Mouse (Mus musculus): Measurements from ENCODE around the gene Dazap1. TPM values are rescaled to one million over a fixed set of nuclear protein-coding genes. Genes with fewer than 3 reads are reported as not detected.

The Dazap1 gene
- polyA plus RNA-seq, 1 experiment from 2014 or later: 42.5 TPM

- H3K4me2 ChIP-seq (ENCODE audit: low read length): no peak overlapping the region; the same call in 1 of the 2 replicates
- H3K27ac ChIP-seq (replicated peaks; ENCODE audit: low read depth, low read length): no peak overlapping the region
- no peaks in the 10 kb centered on the region for H3K27me3 ChIP-seq (ENCODE audit: control insufficient read depth, insufficient read depth, low read length)
- H3K9ac ChIP-seq (replicated peaks; ENCODE audit: low read length): no peak overlapping the region
- no peak for DNase-seq
- H3K9me3 ChIP-seq (ENCODE audit: control insufficient read depth, low read length): no peaks in the 10 kb centered on the region
- H3K4me1 ChIP-seq (ENCODE audit: control insufficient read depth, insufficient read depth, low read length): peaks cover 39% of the 10 kb centered on the region
- H3K36me3 ChIP-seq (ENCODE audit: control insufficient read depth, insufficient read depth, low read length): peaks cover 16% of the 10 kb centered on the region
- no peak overlapping the region for H3K4me3 ChIP-seq (replicated peaks; ENCODE audit: low read depth, low read length)
- no peak for ATAC-seq (ENCODE audit: low FRiP score, low TSS enrichment)
- 71% methylated on average over 12 of the region's 12 CpGs for WGBS
Measured at GRCm38 (mm10) chr10:80262169-80262568, 883 bp downstream of the Dazap1 start.

GRCm38 (mm10) chr10:80262776-80263365 is 1.6 kb downstream of the Dazap1 start:
- ATAC-seq (ENCODE audit: low FRiP score, low TSS enrichment) (no peak), DNase-seq (no peak)
- Histone ChIP-seq H3K9me3 (ENCODE audit: control insufficient read depth, low read length) (no peaks in the 10 kb centered on the region), H3K4me3 (replicated peaks; ENCODE audit: low read depth, low read length) (no peak overlapping the region), H3K27me3 (ENCODE audit: control insufficient read depth, insufficient read depth, low read length) (no peaks in the 10 kb centered on the region), H3K36me3 (ENCODE audit: control insufficient read depth, insufficient read depth, low read length) (peaks cover 17% of the 10 kb centered on the region), H3K4me1 (ENCODE audit: control insufficient read depth, insufficient read depth, low read length) (peaks cover 46% of the 10 kb centered on the region), H3K27ac (replicated peaks; ENCODE audit: low read depth, low read length) (no peak overlapping the region), H3K4me2 (ENCODE audit: low read length) (no peak overlapping the region), H3K9ac (replicated peaks; ENCODE audit: low read length) (no peak overlapping the region)
- 96% methylated on average over 10 of the region's 10 CpGs for WGBS

GRCm38 (mm10) chr10:80264341-80265148 is 3.3 kb downstream of the Dazap1 start:
- Histone ChIP-seq H3K36me3 (ENCODE audit: control insufficient read depth, insufficient read depth, low read length) (peaks cover 7% of the 10 kb centered on the region; the same call in 1 of the 2 replicates), H3K4me1 (ENCODE audit: control insufficient read depth, insufficient read depth, low read length) (peaks cover 45% of the 10 kb centered on the region), H3K9ac (replicated peaks; ENCODE audit: low read length) (peak overlapping the region; percentile 94), H3K9me3 (ENCODE audit: control insufficient read depth, low read length) (no peaks in the 10 kb centered on the region), H3K4me2 (ENCODE audit: low read length) (peak overlapping the region; percentile 68), H3K27ac (replicated peaks; ENCODE audit: low read depth, low read length) (peak overlapping the region; percentile 80), H3K27me3 (ENCODE audit: control insufficient read depth, insufficient read depth, low read length) (no peaks in the 10 kb centered on the region), H3K4me3 (replicated peaks; ENCODE audit: low read depth, low read length) (peak overlapping the region; percentile 73)
- ATAC-seq (ENCODE audit: low FRiP score, low TSS enrichment): peak; percentile 81
- peak; percentile 100 for DNase-seq
- WGBS: 2% methylated on average over 73 of the region's 81 CpGs

GRCm38 (mm10) chr10:80265149-80265486 is 3.8 kb downstream of the Dazap1 start:
- Histone ChIP-seq H3K9ac (replicated peaks; ENCODE audit: low read length) (peak overlapping the region; percentile 94), H3K4me3 (replicated peaks; ENCODE audit: low read depth, low read length) (peak overlapping the region; percentile 73), H3K27me3 (ENCODE audit: control insufficient read depth, insufficient read depth, low read length) (no peaks in the 10 kb centered on the region), H3K36me3 (ENCODE audit: control insufficient read depth, insufficient read depth, low read length) (peaks cover 7% of the 10 kb centered on the region; the same call in 1 of the 2 replicates), H3K4me1 (ENCODE audit: control insufficient read depth, insufficient read depth, low read length) (peaks cover 39% of the 10 kb centered on the region), H3K4me2 (ENCODE audit: low read length) (peak overlapping the region; percentile 54), H3K9me3 (ENCODE audit: control insufficient read depth, low read length) (no peaks in the 10 kb centered on the region), H3K27ac (replicated peaks; ENCODE audit: low read depth, low read length) (peak overlapping the region; percentile 80)
- DNase-seq: no peak
- 0% methylated on average over 18 of the region's 18 CpGs for WGBS
- ATAC-seq (ENCODE audit: low FRiP score, low TSS enrichment): no peak; the same call in 1 of the 2 replicates

GRCm38 (mm10) chr10:80270099-80270498 is 8.8 kb downstream of the Dazap1 start:
- Histone ChIP-seq H3K4me2 (ENCODE audit: low read length) (no peak overlapping the region), H3K27ac (replicated peaks; ENCODE audit: low read depth, low read length) (no peak overlapping the region), H3K27me3 (ENCODE audit: control insufficient read depth, insufficient read depth, low read length) (no peaks in the 10 kb centered on the region), H3K4me3 (replicated peaks; ENCODE audit: low read depth, low read length) (no peak overlapping the region), H3K9me3 (ENCODE audit: control insufficient read depth, low read length) (no peaks in the 10 kb centered on the region), H3K4me1 (ENCODE audit: control insufficient read depth, insufficient read depth, low read length) (peaks cover 24% of the 10 kb centered on the region), H3K36me3 (ENCODE audit: control insufficient read depth, insufficient read depth, low read length) (peaks cover 32% of the 10 kb centered on the region), H3K9ac (replicated peaks; ENCODE audit: low read length) (peak overlapping the region; percentile 14; the same call in 1 of the 2 replicates)
- DNase-seq (no peak), ATAC-seq (ENCODE audit: low FRiP score, low TSS enrichment) (no peak)
- 95% methylated on average over 2 of the region's 2 CpGs for WGBS

- WGBS: 77% methylated on average over 6 of the region's 6 CpGs
- H3K4me2 ChIP-seq (ENCODE audit: low read length): no peak overlapping the region
- no peak for ATAC-seq (ENCODE audit: low FRiP score, low TSS enrichment)
- peaks cover 36% of the 10 kb centered on the region for H3K36me3 ChIP-seq (ENCODE audit: control insufficient read depth, insufficient read depth, low read length)
- H3K4me1 ChIP-seq (ENCODE audit: control insufficient read depth, insufficient read depth, low read length): peaks cover 21% of the 10 kb centered on the region
- DNase-seq: no peak
- H3K27me3 ChIP-seq (ENCODE audit: control insufficient read depth, insufficient read depth, low read length): no peaks in the 10 kb centered on the region
- no peak overlapping the region for H3K4me3 ChIP-seq (replicated peaks; ENCODE audit: low read depth, low read length)
- H3K27ac ChIP-seq (replicated peaks; ENCODE audit: low read depth, low read length): no peak overlapping the region
- no peaks in the 10 kb centered on the region for H3K9me3 ChIP-seq (ENCODE audit: control insufficient read depth, low read length)
- peak overlapping the region; percentile 14; the same call in 1 of the 2 replicates for H3K9ac ChIP-seq (replicated peaks; ENCODE audit: low read length)
Measured at GRCm38 (mm10) chr10:80270734-80271181, 9.5 kb downstream of the Dazap1 start.

GRCm38 (mm10) chr10:80271186-80271843 is 10.0 kb downstream of the Dazap1 start:
- DNase-seq (no peak), ATAC-seq (ENCODE audit: low FRiP score, low TSS enrichment) (no peak)
- H3K36me3 ChIP-seq (ENCODE audit: control insufficient read depth, insufficient read depth, low read length): peaks cover 41% of the 10 kb centered on the region
- H3K9ac ChIP-seq (replicated peaks; ENCODE audit: low read length): peak overlapping the region; percentile 14; the same call in 1 of the 2 replicates
- H3K4me2 ChIP-seq (ENCODE audit: low read length): no peak overlapping the region
- peaks cover 16% of the 10 kb centered on the region for H3K4me1 ChIP-seq (ENCODE audit: control insufficient read depth, insufficient read depth, low read length)
- no peak overlapping the region for H3K4me3 ChIP-seq (replicated peaks; ENCODE audit: low read depth, low read length)
- no peak overlapping the region for H3K27ac ChIP-seq (replicated peaks; ENCODE audit: low read depth, low read length)
- 90% methylated on average over 5 of the region's 5 CpGs for WGBS
- no peaks in the 10 kb centered on the region for H3K27me3 ChIP-seq (ENCODE audit: control insufficient read depth, insufficient read depth, low read length)
- H3K9me3 ChIP-seq (ENCODE audit: control insufficient read depth, low read length): no peaks in the 10 kb centered on the region

- peaks cover 10% of the 10 kb centered on the region for H3K4me1 ChIP-seq (ENCODE audit: control insufficient read depth, insufficient read depth, low read length)
- no peak overlapping the region for H3K9ac ChIP-seq (replicated peaks; ENCODE audit: low read length)
- no peak overlapping the region for H3K4me3 ChIP-seq (replicated peaks; ENCODE audit: low read depth, low read length)
- no peak overlapping the region for H3K4me2 ChIP-seq (ENCODE audit: low read length)
- WGBS: 91% methylated on average over 8 of the region's 8 CpGs
- ATAC-seq (ENCODE audit: low FRiP score, low TSS enrichment): no peak
- no peak for DNase-seq
- H3K27me3 ChIP-seq (ENCODE audit: control insufficient read depth, insufficient read depth, low read length): no peaks in the 10 kb centered on the region
- no peaks in the 10 kb centered on the region for H3K9me3 ChIP-seq (ENCODE audit: control insufficient read depth, low read length)
- peaks cover 46% of the 10 kb centered on the region for H3K36me3 ChIP-seq (ENCODE audit: control insufficient read depth, insufficient read depth, low read length)
- H3K27ac ChIP-seq (replicated peaks; ENCODE audit: low read depth, low read length): no peak overlapping the region
Measured at GRCm38 (mm10) chr10:80271870-80272585, 10.7 kb downstream of the Dazap1 start.
